Mouse (Mus musculus) frontal cortex, postnatal 14 days (tissue): ENCODE measurements around the gene Il21.

Source experiments
- DNase-seq, 2 experiments: peaks; one replicate each; pipeline ENCODE4 v3.0.0; 2022; ENCODE audit warnings: low spot score in 2 of 2

Gene Il21

GRCm38 (mm10) chr3:37232586-37233222 lies at the start of gene Il21:
Il21 (minus strand) TSS chr3:37232636.
- no peak for DNase-seq

DNA sequence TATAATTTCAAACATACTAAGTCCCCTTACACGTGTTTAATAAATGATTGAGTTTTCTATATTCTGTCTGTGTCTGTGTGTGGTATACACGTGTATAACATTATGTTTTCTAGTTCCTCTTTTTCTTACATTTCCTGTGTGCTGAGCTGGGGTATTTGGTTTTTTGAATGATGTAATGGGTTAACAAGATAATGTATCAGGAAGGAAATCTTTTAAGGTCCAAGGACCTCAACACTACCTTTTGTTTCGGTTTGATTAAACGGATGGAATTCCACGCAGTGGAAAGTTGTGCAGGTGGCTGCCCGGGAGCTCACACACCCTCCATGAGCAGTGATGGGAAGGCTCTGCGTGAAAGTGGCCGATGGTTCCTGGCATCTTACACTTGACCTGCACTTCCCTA lies 48.4 kb upstream of the Il21 start:
- DNase-seq: no peak

DNA sequence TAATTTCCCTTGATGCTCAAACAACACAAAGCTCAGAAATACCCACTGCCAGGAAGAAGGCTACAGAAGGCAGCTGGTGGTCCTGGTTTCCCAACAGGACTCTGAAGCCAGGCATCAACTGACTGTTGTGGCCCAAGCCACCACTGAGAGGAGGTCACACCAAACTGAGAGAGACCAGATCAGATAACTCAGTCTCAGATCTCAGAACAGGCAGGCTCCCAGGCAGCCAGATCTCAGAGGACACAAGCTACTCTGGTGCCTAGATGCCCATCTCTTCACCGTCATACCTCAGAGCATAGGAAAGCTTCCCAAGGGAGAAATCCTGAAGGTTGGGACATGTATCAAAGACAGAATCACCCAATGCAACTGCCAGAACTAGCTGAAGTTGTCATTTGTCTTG lies 47.8 kb upstream of the Il21 start:
- DNase-seq: no peak

GRCm38 (mm10) chr3:37274661-37275060 lies 42.2 kb upstream of the Il21 start:
- DNase-seq: no peak

DNA sequence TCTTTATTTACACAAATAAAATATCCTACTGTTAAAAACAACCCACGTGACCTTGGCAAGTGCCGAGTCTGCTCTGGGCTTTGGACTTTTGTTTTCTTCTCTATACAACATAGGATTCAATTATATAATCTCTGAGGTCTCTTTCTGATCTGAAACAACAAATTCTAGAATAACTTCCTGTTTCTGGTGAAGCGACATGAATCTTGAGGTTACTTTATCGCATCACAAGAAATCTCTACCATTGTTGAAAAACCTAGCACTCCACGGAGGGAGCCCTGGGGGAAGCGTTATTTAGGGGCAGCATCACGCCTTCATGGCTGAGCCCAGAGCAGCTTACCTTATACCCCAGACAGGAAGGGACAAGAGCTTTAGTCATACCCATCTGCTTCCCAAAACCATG lies 40.7 kb upstream of the Il21 start:
- DNase-seq: no peak

DNA sequence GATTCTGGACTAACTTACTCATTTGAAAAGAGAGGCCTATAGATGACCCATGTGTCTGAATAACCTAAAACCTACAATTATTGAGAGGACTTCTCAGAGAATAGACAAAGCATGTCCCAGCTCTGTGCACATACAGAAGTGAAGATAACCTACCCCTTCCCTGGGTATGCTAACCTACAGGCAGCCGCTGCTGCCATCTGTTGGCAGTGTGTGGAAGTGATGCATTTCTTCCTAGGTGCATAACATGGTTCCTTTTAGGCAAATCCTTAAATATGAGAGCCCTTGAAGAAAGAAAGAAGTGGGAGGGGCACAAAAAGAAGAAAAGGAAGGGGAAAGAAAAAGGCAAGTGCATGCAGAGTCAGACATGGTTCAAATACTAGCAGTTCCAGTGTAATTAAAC lies 38.8 kb upstream of the Il21 start:
- DNase-seq: peak; percentile 11 to 51

GRCm38 (mm10) chr3:37269926-37270325 lies 37.5 kb upstream of the Il21 start:
- DNase-seq: no peak

GRCm38 (mm10) chr3:37268338-37268737 lies 35.9 kb upstream of the Il21 start:
- no peak for DNase-seq

GRCm38 (mm10) chr3:37259331-37259999 lies 27.0 kb upstream of the Il21 start:
- DNase-seq: peak; percentile 38 to 51

DNA sequence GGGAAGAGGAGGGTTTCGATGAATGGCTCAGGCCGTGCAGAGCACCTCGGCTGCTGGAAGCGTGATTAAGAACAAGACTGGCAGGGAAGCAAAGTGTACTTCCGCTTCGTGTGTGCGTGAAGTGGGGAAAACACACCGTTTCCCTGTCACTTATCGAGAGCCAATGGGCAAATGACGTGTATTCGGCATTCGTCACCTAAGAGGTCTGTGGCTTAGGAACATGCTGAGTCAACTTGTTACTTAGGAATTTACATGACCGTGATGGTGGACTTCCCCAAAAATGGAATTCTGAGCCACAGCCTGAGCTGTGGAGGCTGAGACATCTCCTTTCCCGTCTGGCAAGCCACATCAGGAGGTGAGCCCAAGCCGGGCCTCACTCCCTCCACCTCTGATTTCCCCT lies 25.3 kb upstream of the Il21 start:
- DNase-seq: no peak

GRCm38 (mm10) chr3:37250967-37251366 lies 18.5 kb upstream of the Il21 start:
- no peak for DNase-seq

DNA sequence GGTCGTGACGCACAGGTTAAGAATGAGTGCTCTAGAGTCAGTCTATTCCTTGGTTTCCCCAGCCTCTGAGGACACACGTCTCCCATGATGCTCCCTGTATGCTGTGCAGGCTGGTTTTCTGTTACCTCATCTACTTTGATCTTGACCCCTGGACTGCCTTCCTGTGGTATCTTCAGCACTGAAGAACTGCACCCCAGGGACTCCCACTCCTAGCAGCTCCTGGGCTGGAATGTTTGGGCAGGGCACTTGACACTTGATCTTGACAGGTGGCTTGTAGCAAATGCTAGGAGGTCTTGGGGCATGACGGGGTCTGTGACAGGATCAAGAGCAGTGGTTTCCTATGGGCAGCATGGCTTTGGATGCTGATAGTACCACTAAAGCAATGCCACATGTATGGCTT lies 2.6 kb upstream of the Il21 start:
- no peak for DNase-seq

DNA sequence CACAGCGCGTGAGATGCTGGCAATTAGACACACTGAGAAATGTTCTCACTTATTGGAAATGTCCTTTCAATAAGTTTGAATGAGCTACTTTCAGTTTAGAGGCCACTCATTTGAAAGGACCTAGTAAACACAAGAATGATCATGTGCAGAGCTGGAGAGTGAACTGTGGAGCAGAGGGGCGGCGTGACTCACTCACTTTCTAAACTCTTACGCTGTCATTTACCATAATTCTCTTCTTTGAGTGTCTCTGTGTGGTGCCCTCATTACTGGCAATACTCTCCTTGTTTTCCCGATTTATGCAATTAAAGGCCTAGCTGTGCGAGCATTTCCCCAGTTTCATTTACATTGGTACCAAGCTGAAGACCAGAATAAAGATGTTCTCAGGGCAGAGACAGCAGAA lies 1.3 kb downstream of the Il21 start:
- no peak for DNase-seq

GRCm38 (mm10) chr3:37229082-37229829 lies 3.2 kb downstream of the Il21 start:
- no peak for DNase-seq

DNA sequence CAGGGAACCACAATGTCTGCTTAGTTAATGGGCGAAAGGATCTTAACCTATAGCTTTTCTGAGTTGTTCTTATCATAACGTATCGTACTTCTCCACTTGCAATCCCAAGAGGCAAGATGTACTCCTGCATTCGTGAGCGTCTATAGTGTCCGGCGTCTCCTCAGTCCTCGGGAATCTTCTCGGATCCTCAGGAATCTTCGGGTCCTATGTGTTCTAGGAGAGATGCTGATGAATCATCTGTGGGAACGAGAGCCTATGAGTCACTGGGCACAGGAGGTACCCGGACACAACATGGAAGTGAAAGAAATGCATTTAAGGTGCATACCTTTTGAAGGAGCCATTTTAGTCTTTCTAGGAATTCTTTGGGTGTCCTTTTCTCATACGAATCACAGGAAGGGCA lies 7.3 kb downstream of the Il21 start:
- DNase-seq: no peak

DNA sequence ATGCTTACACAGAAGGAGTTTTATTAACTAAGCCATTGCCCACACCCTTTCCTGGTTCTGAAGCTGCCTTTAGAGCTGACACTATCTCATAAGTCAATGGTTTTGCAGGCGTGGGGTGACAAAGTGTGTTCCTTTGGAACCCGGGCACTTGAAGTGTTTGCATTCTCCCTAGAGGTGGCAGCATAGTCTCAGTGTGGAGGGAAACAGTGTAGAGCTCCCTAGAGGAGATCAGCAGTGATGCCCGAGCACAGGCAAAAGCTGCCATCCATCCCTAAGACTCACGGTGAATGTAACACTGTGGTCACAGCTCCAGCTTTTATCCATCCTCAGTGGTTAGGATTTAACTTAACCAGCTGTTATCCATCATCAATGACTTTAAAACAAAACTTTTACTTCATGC lies 13.4 kb downstream of the Il21 start:
- peak; percentile 42 to 55 for DNase-seq

GRCm38 (mm10) chr3:37205226-37205800 lies 27.1 kb downstream of the Il21 start:
- no peak for DNase-seq

- peak in 1 of 2 experiments; percentile 11 for DNase-seq
Observed at GRCm38 (mm10) chr3:37204556-37204955, 27.9 kb downstream of the Il21 start.

- DNase-seq: peak; percentile 29 to 81
Observed at GRCm38 (mm10) chr3:37203984-37204428, 28.4 kb downstream of the Il21 start.

DNA sequence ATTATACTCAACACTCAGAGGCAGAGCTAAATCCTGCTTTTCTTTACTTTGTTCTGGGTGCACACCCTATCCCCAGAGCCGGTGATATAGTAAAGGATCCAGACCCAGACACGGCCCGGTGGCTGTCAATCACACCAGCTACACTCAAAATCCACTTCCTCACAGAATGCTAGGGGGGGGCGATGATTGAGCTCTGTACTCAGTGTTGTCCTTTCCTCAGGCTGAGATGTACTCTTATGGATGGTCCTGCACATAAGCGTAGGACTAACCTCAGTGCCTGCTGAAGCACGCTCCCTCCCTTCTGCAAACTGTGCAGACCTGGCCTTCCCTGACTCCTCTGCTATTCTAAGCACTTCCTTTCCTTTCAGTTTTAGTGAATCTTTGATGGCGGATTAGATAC lies 29.6 kb downstream of the Il21 start:
- DNase-seq: no peak

GRCm38 (mm10) chr3:37201122-37201916 lies 31.1 kb downstream of the Il21 start:
- DNase-seq: no peak

- no peak for DNase-seq
Observed at GRCm38 (mm10) chr3:37198302-37198701, 34.1 kb downstream of the Il21 start.
